Mouse (Mus musculus) erythroblast, embryonic 14.5 days (primary cell): Measurements from ENCODE around the gene Vstm5. TPM values are rescaled to one million over a fixed set of nuclear protein-coding genes. Genes with fewer than 3 reads are reported as not detected.
A peak's percentile ranks its signal among the peaks of the same experiment; 100 is the strongest.

Source experiments
- H3K27me3 ChIP-seq: 2 replicates; pipeline ENCODE4 v1.6.1; 2012; ENCODE audit warnings: inconsistent platforms; ENCODE audit not compliant: control insufficient read depth
- H3K36me3 ChIP-seq: 2 replicates; pipeline ENCODE4 v1.6.1; 2012; ENCODE audit warnings: mild to moderate bottlenecking, inconsistent platforms; ENCODE audit not compliant: control insufficient read depth
- H3K4me1 ChIP-seq: 2 replicates; pipeline ENCODE4 v1.6.1; 2012; ENCODE audit warnings: inconsistent platforms; ENCODE audit not compliant: control insufficient read depth
- H3K4me3 ChIP-seq: replicated peaks from 2 replicates; pipeline ENCODE3; 2012; ENCODE audit warnings: moderate library complexity, mild to moderate bottlenecking, inconsistent platforms
- H3K9me3 ChIP-seq: 2 replicates; pipeline ENCODE4 v1.6.1; 2012; ENCODE audit warnings: low read length, inconsistent platforms, mixed read lengths; ENCODE audit not compliant: control insufficient read depth
- GATA1 ChIP-seq: IDR thresholded peaks from 2 replicates; pipeline ENCODE4 v1.6.1; 2012; ENCODE audit warnings: low read length, inconsistent platforms, mixed read lengths
- TAL1 ChIP-seq: IDR thresholded peaks from 3 replicates; pipeline ENCODE4 v1.6.1; 2012; ENCODE audit warnings: low read length, inconsistent platforms, mixed read lengths
- polyA plus RNA-seq: library from polyadenylated mRNA; stranded (reverse); fragments of >175 nt; gene quantifications from 2 replicates; pipeline ENCODE4 v1.2.3, GENCODE M21; 2012

Vstm5 gene
- polyA plus RNA-seq, 1 experiment, result not detected

DNA sequence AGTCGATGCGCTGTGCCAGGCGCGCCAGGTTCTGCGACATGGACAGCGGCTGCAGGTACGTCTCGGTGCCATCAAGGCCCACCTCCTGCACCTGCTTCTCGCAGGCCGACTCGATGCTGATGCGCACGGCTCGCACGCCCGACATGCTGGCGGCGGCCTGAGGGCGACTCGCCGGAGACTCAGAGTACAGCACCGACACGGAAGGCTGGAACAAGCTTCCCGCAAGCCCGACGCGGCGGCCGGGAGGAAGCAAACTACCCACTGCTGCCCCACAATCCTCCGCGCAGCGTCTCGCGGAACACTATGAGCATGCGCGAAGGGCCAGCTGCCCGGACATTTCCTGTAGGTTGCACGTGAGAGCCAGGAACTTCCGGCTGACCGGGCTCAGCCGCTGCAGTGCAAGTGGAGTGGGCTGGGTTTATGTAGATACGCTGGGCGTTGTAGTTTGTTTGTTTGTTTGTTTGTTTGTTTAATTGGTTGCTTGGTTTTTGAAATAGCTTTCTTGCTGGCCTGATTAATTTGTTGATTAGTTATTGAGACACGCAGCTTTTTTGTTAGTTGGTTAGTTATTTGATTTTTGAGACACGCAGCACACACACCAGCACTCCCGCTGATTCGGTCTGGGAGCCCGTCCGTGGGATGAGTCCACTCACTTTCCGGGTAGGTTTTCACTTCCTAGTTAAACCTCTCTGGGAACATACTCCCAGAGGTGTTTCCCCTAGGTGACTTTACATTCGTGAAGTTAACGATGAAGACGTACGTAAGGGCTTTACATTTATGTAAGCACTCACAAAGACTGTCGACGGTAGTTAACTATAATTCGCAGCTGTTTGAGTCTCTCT lies 41.0 kb downstream of the Vstm5 start, which contains the start of gene Med17:
Gene Med17 (minus strand): TSS at position 283 of the 842 bp plus-strand sequence.
- Histone ChIP-seq H3K27me3 (no peaks in the 10 kb centered on the region), H3K4me3 (peak within 1 kb of the TSS; percentile 81), H3K4me1 (peaks cover 32% of the 10 kb centered on the region), H3K36me3 (peaks cover 28% of the 10 kb centered on the region), H3K9me3 (no peaks in the 10 kb centered on the region)
- no peak for TF ChIP-seq TAL1
- TF ChIP-seq GATA1, result no peak

DNA sequence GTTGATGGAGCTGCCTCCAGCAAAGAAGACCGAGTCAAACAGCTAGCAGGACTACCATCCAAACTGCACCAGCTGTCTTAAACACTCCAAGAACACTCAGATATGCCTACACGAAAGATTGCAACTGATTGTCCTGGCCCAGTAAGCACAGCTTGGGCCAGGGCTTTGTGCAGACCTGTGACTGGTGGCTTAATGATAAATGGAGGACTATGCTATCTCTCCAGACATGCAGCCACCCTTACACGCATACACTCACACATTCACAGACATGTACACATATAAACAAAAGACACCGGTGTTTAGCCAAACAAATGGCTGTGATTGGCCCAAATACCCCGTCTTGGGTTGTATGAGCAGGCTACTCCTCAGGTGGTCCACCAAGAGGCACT lies 41.6 kb downstream of the Vstm5 start:
- 0 out of 3 replicates have a peak, but pooled peaks have one; percentile 28 for TF ChIP-seq TAL1
- peak; percentile 39 for TF ChIP-seq GATA1
- H3K36me3 ChIP-seq, result peaks cover 22% of the 10 kb centered on the region
- peaks cover 32% of the 10 kb centered on the region for H3K4me1 ChIP-seq
- H3K27me3 ChIP-seq, result no peaks in the 10 kb centered on the region
- no peaks in the 10 kb centered on the region for H3K9me3 ChIP-seq
- peak overlapping the region; percentile 81 for H3K4me3 ChIP-seq

DNA sequence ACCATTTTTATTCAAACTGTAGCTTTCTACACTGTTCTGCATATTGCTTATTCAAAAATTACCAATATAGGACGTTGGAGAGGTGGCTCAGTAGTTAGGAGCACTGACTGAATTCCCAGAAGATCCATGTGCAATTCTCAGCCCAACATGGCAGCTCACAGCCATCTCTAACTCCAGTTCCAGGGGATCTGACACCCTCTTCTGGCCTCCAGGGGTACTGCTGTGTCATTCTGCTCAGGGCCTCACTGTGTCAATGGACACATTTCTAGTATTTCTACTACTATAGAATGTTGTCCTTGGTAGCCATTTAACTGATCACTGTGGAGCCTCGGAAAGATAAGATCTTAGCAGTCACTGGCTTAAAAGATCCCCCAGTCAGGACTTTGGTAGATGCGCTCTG lies 46.6 kb downstream of the Vstm5 start:
- Histone ChIP-seq H3K36me3 (peaks cover 2% of the 10 kb centered on the region; the same call in 1 of the 2 replicates), H3K4me3 (no peak overlapping the region), H3K27me3 (peaks cover under 1% of the 10 kb centered on the region; the same call in 1 of the 2 replicates), H3K4me1 (peaks cover 36% of the 10 kb centered on the region), H3K9me3 (no peaks in the 10 kb centered on the region)
- TF ChIP-seq TAL1 (no peak), GATA1 (no peak)

DNA sequence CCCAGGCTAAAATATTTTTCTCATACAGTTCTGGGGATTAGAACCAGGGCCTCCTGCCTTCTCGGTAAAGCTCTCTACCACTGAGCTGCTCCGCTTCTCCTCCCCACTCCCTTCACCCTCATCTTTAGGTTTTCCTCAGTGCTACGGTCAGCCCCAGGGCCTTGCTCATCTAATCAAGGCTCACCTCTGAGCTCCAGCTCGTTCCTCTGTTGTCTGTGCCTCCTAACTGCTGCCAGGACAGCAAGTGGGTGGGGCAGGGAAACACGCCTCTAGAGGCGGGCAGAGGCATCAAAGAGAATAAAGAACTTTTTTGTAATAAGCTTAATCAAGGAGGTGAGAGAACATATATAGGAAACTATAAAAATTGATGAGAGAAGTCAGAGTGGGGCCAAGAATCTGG lies 49.0 kb downstream of the Vstm5 start:
- TF ChIP-seq GATA1, result no peak
- TF ChIP-seq TAL1, result no peak
- Histone ChIP-seq H3K27me3 (peaks cover 2% of the 10 kb centered on the region; the same call in 1 of the 2 replicates), H3K9me3 (no peaks in the 10 kb centered on the region), H3K36me3 (peaks cover 4% of the 10 kb centered on the region; the same call in 1 of the 2 replicates), H3K4me3 (no peak overlapping the region), H3K4me1 (peaks cover 24% of the 10 kb centered on the region)

DNA sequence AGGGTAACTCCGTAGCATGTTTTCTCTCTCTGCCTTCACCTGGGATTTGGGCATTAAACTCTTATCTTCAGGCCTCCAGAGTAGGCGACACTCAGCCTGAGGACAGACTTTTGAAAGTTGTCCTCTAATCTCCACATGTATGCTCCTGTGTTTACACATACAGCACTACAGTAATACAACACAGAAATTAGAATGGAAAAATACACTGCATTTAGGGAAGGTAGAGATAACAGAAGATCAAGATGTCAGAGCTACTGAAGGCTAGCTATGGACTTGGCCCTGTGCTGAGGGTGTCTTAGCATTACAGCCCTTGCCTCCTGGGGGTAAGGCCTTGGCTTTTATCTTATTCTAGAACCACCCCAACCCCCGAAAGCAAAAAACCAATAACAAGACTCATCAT lies 49.6 kb downstream of the Vstm5 start:
- peaks cover 24% of the 10 kb centered on the region for H3K4me1 ChIP-seq
- H3K9me3 ChIP-seq, result no peaks in the 10 kb centered on the region
- TF ChIP-seq TAL1 (no peak), GATA1 (no peak)
- H3K36me3 ChIP-seq, result peaks cover 4% of the 10 kb centered on the region; the same call in 1 of the 2 replicates
- peaks cover 2% of the 10 kb centered on the region; the same call in 1 of the 2 replicates for H3K27me3 ChIP-seq
- no peak overlapping the region for H3K4me3 ChIP-seq

DNA sequence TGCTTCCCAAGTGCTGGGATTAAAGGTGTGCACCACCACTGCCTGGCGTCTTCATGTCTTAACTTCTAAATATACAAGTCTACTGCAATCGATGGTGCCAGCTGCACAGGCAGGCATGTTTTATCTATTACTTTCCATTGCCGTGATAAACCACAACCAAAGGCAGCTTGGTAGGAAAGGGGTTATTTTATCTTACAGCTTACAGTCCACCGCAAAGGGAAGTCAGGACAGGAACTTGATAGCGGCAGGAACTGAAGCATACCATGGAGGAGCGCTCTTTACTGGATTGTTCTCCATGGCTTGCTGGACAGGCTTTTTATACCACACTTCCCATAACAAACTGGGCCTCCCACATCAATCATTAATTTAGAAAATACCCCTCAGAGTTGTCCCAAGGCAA lies 50.4 kb downstream of the Vstm5 start:
- TF ChIP-seq TAL1, result no peak; the same call in 2 of the 3 replicates
- TF ChIP-seq GATA1, result no peak
- Histone ChIP-seq H3K4me1 (peaks cover 24% of the 10 kb centered on the region), H3K27me3 (peaks cover 2% of the 10 kb centered on the region; the same call in 1 of the 2 replicates), H3K9me3 (no peaks in the 10 kb centered on the region), H3K36me3 (peaks cover 4% of the 10 kb centered on the region; the same call in 1 of the 2 replicates), H3K4me3 (no peak overlapping the region)

DNA sequence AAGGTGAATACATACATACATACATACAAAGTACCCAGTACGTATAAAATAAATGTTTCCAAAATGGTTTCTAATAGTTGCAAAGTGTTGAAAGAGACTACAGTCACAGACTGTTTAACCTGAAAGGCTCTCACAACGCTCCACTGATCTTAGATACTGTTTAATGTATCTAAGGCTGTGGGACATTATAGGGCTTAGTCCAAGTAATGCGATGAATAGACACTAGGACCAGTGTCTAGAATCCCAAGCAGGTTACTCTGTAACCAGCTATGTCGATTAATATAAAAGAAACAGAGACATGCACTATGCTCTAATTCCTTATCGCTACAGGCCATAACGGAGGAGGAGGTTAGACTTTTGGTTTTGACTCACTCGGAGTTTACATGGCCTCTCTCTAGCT lies 58.3 kb downstream of the Vstm5 start:
- no peak overlapping the region for H3K4me3 ChIP-seq
- no peaks in the 10 kb centered on the region for H3K27me3 ChIP-seq
- no peaks in the 10 kb centered on the region for H3K9me3 ChIP-seq
- no peaks in the 10 kb centered on the region for H3K4me1 ChIP-seq
- TF ChIP-seq TAL1, result no peak
- no peak for TF ChIP-seq GATA1
- no peaks in the 10 kb centered on the region for H3K36me3 ChIP-seq

DNA sequence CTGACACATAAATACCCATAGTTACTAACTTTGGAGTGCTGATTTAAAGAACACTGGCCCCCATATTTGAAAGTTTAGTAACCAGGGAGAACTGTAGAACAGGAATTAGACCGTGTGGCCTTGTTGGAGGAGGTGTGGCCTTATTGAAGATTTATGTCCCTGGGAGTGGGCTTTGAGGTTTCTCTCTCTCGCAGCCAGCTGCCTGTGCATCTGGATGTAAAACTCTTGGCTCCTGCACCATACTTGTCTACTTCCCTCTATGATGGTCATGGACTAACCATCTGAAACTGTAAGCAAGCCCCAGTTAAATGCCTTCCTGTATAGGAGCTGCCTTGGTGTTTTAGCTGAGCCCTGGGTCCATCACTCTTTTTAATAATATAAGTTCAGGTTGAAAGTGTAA lies 59.6 kb downstream of the Vstm5 start:
- H3K36me3 ChIP-seq, result no peaks in the 10 kb centered on the region
- no peaks in the 10 kb centered on the region for H3K9me3 ChIP-seq
- TF ChIP-seq TAL1 (no peak), GATA1 (no peak)
- H3K27me3 ChIP-seq, result no peaks in the 10 kb centered on the region
- no peaks in the 10 kb centered on the region; the same call in 1 of the 2 replicates for H3K4me1 ChIP-seq
- H3K4me3 ChIP-seq, result no peak overlapping the region

DNA sequence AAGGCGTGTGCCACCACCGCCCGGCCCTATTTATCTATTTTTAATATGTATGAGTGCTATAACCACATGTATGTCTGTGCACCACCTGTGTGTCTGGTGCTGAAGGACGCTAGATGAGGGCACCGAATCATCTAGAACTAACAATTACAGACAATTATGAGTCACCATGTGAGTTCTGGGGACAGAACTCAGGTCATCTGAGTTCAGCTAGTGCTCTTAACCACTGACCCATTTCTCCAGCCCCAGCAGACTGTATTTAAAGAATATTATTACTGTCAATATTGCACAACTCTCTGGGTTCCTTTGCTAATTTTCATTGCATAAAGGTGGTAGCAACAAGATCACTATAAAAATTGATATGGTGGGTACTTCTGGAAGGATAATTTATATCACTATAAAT lies 61.2 kb downstream of the Vstm5 start:
- peaks cover 5% of the 10 kb centered on the region for H3K4me1 ChIP-seq
- no peaks in the 10 kb centered on the region for H3K36me3 ChIP-seq
- H3K9me3 ChIP-seq, result no peaks in the 10 kb centered on the region
- TF ChIP-seq TAL1 (no peak), GATA1 (no peak)
- H3K27me3 ChIP-seq, result no peaks in the 10 kb centered on the region
- H3K4me3 ChIP-seq, result no peak overlapping the region
